Mouse (Mus musculus) heart, postnatal 10 days (tissue): ENCODE results near the gene Nupr1. TPM values are rescaled to one million over a fixed set of nuclear protein-coding genes. Genes with fewer than 3 reads are reported as not detected.
A peak's percentile ranks its signal among the peaks of the same experiment; 100 is the strongest.

Experiments used
- DNase-seq, 2 experiments: peaks; one replicate each; pipeline ENCODE4 v3.0.0; 2021
- intact Hi-C: fragments of 180-260 bp; cut with DNase I; formaldehyde crosslinking; loops from one replicate; pipeline ENCODE4 v1.15.1; 2025
- microRNA-seq, 2 experiments: library from miRNA; unstranded; fragments of <30 nt; microRNA quantifications; one replicate each; pipeline ENCODE4 v1.2.0; 2022
- total RNA-seq, 2 experiments: library from RNA; stranded (reverse); gene quantifications; 2 replicates each; pipeline ENCODE4 v1.2.3; 2021

Nupr1 gene
- total RNA-seq, 2 experiments from 2014 or later = 7.2 to 10.5 TPM

DNA sequence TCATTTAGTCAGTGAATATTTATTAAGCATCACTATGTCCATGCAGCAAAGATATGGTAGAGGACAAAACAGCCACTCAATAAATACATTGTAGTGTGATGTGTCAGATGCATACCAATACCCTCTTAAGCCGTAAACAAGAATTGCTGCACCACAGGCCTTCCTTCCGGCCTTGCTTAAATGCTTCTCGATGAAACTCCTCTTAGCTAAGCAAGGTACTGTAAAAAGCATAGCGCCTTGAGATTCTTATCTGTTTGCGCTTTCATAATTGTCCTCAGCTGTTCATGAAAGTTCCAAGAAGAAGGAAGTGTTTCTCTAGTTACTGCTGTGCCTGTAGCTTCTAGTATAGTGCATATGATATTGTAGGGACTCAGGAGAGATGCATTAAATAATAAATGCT lies 24.1 kb downstream of the Nupr1 start:
- intact Hi-C loops = no loop called here

DNA sequence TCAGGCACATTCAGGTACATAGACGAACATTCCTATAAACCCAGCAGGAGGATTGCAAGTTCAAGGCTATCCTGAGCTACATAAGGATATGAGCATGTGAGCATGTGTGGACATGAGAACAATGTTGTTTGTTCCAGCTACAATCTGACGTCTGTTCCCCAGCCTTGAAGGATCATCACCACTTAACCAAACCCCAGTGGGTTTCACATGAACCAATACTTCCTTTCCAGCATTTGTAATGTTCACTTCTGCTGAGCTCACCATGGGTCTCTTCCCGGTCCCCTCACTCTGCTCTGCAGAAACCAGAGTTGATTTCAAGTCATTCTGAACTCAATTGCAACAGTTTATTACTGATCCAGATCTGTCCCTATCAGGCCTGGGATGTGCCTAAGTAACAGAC lies 28.0 kb downstream of the Nupr1 start:
- no peak for DNase-seq
- intact Hi-C loops = no loop called here

More for the DNA sequence above, 24.1 kb downstream of the Nupr1 start:
- DNase-seq = no peak

DNA sequence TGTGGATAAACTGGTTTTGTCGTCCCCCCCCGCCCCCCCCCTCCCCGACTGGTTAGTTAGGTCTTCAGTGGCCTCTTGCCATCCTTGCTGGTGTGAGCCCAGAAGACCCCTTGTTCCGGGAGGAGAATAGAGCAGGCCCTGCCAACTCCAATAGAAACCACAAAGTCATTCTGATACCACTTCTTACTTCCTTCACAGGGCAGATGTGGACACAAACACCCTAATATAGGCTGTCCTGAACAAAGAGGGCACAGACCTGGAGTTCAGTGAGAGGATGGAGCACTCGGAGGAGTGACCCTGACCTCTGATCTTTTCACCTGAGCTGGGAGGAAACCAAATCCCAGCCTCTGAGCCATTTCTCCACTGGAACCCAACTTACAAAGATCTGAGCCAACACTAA lies 28.8 kb downstream of the Nupr1 start:
- intact Hi-C loops = no loop called here
- DNase-seq = no peak

DNA sequence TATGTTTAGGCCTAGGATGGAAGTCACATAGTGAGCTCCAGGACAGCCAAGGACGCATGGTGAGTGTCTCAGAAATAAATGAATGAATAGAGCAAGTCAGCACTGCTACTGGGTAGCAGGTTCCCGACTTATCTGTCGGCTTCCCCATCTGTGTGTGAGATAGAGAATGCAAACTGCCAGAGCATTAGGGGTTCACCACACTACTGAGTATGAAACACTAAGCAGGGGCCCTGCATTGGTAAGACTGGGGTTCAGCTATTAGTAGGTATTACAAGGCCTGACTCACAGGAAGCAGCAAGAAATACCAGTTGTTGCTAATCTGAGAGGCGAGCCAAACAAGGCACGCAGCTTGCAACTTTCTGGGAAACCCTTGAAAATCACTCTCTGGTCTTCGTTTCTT lies 31.7 kb downstream of the Nupr1 start:
- no peak for DNase-seq
- intact Hi-C loops = no loop called here

DNA sequence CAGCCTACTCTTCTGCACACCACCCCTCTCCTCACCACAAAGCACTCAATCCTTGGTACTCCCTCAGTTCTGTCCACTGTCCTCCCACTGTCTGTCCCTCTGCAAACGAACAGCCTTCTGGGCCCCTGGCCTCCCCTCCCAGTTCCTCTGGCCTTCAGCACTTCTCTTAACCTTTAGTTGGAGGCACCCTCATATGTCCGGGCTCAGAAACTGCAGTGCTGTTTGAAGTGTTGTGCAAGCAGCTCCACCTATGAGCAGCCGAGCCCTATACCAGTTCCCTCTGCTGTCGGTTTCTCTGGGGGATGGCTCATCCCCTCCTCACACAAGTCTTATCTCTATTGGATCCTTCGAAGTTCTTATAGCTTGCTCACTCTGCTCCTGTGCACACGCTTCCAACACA lies 34.2 kb downstream of the Nupr1 start:
- no peak for DNase-seq
- intact Hi-C loops = no loop called here

DNA sequence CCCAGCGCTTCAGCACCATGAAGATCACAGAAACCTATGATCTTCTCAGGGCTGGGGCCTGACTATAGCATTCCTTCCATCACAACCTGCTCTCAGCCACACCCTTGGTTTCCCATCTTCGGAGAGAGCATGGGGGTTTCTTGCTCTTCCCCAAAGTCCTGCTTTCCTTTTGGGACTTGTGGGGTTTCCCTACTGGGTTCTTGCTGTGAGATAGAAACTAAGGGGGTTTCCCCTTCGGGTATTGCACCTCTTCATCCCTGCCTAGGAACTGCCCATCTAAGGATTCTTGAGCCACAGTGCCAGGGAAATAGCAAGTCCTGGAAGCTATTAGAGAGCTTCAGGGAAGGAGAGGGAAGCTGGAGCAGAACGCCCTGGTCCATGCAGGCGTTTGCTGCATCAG lies 34.8 kb downstream of the Nupr1 start:
- intact Hi-C loops = no loop called here
- DNase-seq = no peak

DNA sequence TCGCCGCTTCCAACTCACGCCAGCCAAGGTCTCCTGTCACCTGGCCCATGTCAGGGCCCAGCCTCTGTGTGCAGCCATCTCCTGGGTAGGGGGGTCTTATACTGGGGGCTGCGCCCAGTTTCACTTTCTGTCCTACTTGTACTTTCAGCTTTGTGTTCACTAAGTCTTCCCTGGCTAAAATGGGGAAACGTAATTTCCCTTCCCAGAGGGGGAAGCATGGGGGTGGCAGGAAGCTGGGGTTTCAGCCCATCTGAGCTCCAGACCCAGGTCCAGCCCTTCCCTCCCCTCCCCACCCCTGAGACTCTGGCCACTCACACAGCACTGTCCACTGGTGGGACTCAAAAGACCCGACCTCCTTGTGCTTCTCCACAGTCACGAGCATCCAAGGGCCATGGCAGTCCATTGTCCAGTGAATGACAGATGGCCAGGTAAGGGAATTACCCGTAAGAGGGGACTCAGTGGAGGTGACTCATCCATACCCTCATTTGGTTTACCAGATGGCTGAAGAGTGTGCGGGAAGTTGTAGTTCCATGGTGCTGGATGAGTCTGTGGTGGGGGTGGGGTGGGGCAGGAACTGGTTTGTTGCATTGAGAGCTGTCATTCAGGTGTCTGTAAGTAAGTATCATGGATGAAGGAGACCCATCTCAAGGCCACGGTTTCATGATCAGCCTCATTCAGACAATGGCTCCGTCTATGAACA lies 35.6 kb downstream of the Nupr1 start, which contains the start of gene Il27:
TSS of gene Il27 (minus strand) at position 80 of the 700 bp plus-strand sequence.
- intact Hi-C loops = no loop called here
- no peak for DNase-seq

DNA sequence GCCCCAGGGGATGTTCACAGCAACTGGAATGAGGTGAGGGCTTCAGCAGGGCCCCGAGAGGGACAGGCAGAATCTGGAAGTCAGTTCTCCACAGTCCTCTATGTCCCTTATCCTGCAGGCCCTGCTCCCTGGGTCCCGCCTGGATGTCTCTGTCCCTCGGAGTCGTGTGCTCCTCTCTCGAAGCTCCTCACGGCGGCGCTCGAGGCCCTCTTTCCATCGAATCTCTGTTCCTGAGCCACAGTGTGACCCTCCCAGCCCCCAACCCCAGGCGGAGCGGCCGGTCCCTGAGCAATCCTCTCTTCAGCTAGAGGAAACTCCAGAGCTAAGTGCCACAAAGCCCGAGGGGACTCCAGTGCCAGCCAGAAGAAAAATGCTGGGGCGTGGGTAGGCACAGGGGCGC lies 42.9 kb downstream of the Nupr1 start:
- intact Hi-C loops = loop anchor here (2.0 kb wide), 1 partner anchor 49 kb away; no protein-coding TSS in a partner anchor
- peak; percentile 48 to 72 for DNase-seq

DNA sequence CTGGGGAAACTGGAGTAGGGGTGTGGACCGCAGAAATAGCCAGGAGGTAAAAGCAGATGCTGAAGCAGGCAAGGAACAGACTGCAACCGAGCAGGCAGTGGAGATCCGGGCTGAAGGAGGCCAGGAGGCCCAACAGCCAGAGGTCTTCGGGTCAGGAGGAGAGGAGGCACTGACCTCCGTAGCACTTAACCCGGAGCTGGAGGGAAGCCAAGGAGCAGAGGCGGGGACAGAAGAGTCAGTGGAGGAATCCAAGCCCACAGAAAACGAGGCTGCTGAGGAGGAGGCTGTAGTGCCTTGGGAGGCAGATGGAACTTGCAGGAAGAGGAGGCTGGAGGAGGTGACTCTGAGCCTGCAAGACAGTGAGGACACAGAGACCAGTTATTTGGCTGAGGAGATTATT lies 43.8 kb downstream of the Nupr1 start:
- no peak for DNase-seq
- intact Hi-C loops = loop anchor here (2.0 kb wide), 1 partner anchor 50 kb away; no protein-coding TSS in a partner anchor

DNA sequence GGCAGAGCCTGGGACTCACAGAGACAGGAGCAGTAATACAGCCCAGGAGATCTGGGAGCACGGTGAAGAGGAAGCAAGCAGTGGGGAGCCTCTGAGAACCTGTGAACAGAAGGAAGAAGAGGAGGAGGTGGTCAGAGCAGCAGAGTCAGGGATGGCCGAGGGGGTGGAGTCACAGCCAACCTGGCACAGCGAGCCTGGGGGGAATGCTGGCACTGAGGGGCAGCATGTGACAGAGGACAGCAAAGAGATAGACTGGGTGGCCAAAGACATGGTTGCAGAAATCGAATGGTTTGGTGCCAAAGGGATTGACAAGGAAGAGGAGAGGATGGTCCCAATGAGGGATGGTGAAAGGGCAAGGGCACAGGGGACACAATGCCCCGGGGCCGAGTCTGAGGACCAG lies 44.9 kb downstream of the Nupr1 start, which contains the start of gene Cln3:
TSS of gene Cln3 (minus strand) at position 101 of the 400 bp plus-strand sequence.
- intact Hi-C loops = loop anchor here (2.0 kb wide), 1 partner anchor 51 kb away; no protein-coding TSS in a partner anchor

DNA sequence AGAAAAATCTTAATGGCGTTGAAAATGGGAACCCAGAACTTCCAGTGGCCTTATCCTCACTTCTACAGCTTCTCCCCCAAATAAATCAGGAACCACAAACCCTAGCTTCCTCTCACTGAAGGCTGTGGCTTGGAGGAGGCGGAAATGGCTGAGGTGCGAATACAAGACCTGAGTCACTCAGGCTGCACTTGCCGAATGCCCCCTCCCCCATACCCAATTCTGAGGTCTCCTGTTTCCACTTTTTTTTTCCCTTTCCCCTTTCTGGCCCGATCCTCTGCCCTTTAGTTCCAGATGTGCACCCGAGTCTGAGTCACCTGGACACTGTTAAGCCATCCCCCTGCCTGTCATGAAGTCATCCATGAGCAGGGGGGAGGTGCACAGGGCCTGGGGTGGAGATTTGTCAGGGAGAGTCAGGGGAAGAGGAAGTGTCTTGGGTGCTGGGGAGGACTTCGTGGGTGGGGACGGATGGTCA lies 46.1 kb downstream of the Nupr1 start, which contains the start of gene Apobr:
TSS of gene Apobr (plus strand) at position 437 of the 472 bp plus-strand sequence.
- intact Hi-C loops = no loop called here
- no peak for DNase-seq

More for the DNA sequence above, 44.9 kb downstream of the Nupr1 start, which contains the start of gene Cln3:
- no peak for DNase-seq

DNA sequence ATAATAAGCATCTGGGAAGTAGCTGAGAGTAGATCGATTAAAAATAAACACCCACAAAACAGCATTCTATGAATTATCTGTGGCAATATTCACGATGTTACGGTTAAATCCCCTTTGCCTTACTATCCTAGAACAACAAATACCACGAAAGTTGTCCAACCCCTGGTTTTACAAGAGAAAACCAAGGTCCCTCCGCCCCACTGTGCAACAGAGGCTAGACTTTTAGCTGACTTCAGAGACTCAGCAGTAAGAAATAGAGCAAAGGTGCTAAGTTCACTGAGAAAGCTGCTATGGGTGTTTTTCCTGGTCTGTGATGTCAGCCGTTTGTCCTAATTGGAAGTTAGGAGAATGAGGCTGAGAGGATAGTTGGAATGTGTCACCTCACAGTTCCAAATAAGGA lies 46.9 kb downstream of the Nupr1 start:
- DNase-seq = no peak
- intact Hi-C loops = no loop called here

DNA sequence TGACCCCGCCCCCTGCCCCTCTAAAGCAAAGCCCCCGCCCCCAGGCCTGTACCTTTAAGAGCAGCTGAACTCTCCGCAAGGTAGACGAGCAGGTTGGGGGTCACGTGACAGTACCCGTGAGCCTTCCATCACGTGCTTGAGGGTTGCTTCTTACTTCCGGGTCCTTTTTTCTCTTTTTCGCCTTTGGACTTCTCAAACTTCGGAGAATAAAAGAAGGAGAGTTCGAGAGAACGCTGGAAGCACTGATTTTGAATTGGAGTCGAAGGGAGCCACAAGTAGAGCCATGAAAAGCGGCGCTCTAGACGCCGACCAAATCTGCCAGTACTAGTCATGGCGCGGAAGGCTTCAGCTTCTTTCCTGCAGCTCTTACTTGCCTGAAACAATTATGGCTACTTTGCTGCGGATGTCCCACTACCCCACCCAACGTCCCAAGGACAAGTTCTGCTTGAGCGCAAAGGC lies 47.4 kb downstream of the Nupr1 start:
- DNase-seq = peak; percentile 90
- intact Hi-C loops = no loop called here

DNA sequence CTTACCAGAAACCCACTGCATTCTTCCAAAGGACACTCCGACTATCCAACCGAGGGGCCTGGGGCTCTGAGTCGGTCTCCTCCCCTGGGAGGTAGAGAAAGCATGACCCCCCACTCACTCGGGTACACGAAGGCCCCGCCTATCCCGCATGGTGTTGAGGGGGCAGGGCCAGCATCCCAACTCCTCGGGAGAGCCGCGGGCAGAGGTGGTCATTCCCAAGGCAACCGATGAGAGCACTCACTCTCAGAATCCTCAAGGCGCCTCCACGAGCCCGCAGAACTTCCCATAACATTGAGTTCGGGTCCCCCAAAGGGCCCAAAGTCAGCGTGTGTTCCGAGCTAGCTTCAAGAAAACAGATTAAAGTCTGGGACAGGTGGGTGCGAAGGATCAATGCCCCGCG lies 47.9 kb downstream of the Nupr1 start:
- intact Hi-C loops = no loop called here

DNA sequence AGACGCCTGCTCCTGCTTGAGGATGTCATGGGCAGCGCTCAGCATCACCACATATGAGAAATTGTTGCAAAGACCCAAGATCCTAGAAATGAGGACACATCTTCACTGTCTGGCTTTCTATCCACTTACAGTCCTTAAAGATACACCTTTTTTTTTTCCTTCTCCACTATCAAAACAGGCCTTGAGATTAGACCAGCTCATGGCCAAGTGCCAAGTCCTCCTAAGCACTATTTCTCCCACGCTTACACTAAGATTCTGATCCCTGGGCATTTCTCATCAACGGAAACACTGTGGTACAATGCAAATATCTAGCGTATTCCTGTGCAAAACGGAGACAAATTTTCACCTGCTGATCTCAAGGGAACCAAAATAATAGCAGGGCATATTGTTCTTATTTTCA lies 49.0 kb downstream of the Nupr1 start:
- intact Hi-C loops = no loop called here
- no peak for DNase-seq

More for the DNA sequence above, 47.9 kb downstream of the Nupr1 start:
- peak in 1 of 2 experiments; percentile 48 for DNase-seq

DNA sequence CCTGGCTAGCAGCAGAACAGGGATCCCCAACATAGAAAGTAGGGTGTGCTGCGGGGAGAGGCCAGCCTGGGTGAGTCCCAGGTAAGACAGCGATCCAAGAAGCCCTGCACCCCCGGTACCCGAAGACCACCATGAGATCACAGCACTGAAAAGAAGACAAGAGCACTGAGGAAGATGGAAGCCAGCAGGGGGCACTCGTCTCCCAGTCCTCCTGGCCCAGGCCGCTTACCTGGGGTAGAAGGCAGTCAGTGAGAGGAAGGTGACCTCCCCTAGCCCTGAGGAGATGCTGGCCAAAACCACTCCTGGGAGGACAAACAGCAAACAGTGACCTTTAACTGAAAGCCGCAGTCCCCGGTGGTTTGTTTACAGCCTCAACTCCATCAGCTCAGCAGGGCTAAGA lies 51.5 kb downstream of the Nupr1 start:
- intact Hi-C loops = loop anchor here (2.0 kb wide), 2 partner anchors 58 to 116 kb away; partner anchors contain the start of genes Bola2 and Slx1b
- peak; percentile 40 to 59 for DNase-seq

DNA sequence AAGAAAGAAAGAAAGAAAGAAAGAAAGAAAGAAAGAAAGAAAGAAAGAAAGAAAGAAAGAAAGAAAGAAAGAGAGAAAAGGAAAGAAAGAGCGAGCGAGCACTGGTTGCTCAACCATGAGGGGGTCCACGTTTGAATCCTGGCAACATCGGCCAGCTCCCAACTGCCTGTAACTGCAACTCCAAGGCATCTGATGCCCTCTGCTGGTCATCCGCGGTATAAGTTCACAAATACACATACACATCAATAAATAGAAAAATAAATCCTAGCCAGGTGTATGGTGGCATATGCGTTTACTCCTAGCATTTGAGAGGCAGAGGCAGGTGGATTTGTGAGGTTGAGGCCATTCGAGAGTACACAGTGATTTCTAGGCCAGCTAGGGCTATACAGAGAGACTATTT lies 53.7 kb downstream of the Nupr1 start:
- intact Hi-C loops = no loop called here
- peak in 1 of 2 experiments; percentile 63 for DNase-seq

Small RNA genes lying within 50 kb of the gene (microRNA-seq; reads per million reads assigned to microRNA genes)
- gene Mir7059 = 1.4 to 2.1 reads per million in 2 experiments

Other genes with a start within 250 kb of the Nupr1 start
- gene Nfatc2ip, start 234.1 kb downstream of the Nupr1 start, total RNA-seq = 1 to 10 TPM; 6.1 to 7.0 TPM
- gene Cd19, start 216.0 kb downstream of the Nupr1 start, total RNA-seq = 1 to 10 TPM in 1 of 2 experiments, under 1 TPM in 1; 0.50 to 1.2 TPM
- 10 to 100 TPM; 10.9 to 12.5 TPM for gene Rabep2, start 202.1 kb downstream of the Nupr1 start, total RNA-seq
- gene Atp2a1, start 167.8 kb downstream of the Nupr1 start, total RNA-seq = under 1 TPM; 0.77 to 0.82 TPM
- 10 to 100 TPM; 46.1 to 46.7 TPM for gene Sh2b1, start 155.4 kb downstream of the Nupr1 start, total RNA-seq
- gene Tufm, start 143.5 kb downstream of the Nupr1 start, total RNA-seq = 100 to 1,000 TPM; 245 to 251 TPM
- gene Atxn2l, start 127.4 kb downstream of the Nupr1 start, total RNA-seq = 10 to 100 TPM; 54.2 to 54.5 TPM
- gene Eif3c, start 64.5 kb downstream of the Nupr1 start, total RNA-seq = 100 to 1,000 TPM; 149 to 159 TPM
- under 1 TPM; 0.69 to 0.81 TPM for gene Apobr, start 45.9 kb downstream of the Nupr1 start, total RNA-seq
- 10 to 100 TPM; 14.7 to 16.6 TPM for gene Cln3, start 45.0 kb downstream of the Nupr1 start, total RNA-seq
- gene Il27, start 35.9 kb downstream of the Nupr1 start, total RNA-seq = not detected
- 10 to 100 TPM; 26.0 to 32.0 TPM for gene Sgf29, start 18.4 kb upstream of the Nupr1 start, total RNA-seq
- 10 to 100 TPM; 12.0 to 32.5 TPM for gene Sult1a1, start 45.6 kb upstream of the Nupr1 start, total RNA-seq
- gene Bola2, start 64.5 kb upstream of the Nupr1 start, total RNA-seq = 10 to 100 TPM; 50.7 to 59.8 TPM
- gene Slx1b, start 64.9 kb upstream of the Nupr1 start, total RNA-seq = 1 to 10 TPM; 6.1 to 8.0 TPM
- 10 to 100 TPM; 12.7 to 14.6 TPM for gene Coro1a, start 76.9 kb upstream of the Nupr1 start, total RNA-seq
- 100 to 1,000 TPM in 1 of 2 experiments, 10 to 100 TPM in 1; 97.7 to 103 TPM for gene Mapk3, start 128.7 kb upstream of the Nupr1 start, total RNA-seq
- 1 to 10 TPM; 3.6 to 4.6 TPM for gene Gdpd3, start 135.5 kb upstream of the Nupr1 start, total RNA-seq
- 10 to 100 TPM; 61.9 to 71.7 TPM for gene Ypel3, start 146.1 kb upstream of the Nupr1 start, total RNA-seq
- under 1 TPM; 0.29 to 0.35 TPM for gene Tbx6, start 150.6 kb upstream of the Nupr1 start, total RNA-seq
- gene Ppp4c, start 161.6 kb upstream of the Nupr1 start, total RNA-seq = 10 to 100 TPM; 53.2 to 58.2 TPM
- gene Fam57b, start 166.8 kb upstream of the Nupr1 start, total RNA-seq = 10 to 100 TPM; 10.1 to 11.0 TPM
- gene 4930451I11Rik, start 200.8 kb upstream of the Nupr1 start, total RNA-seq = not detected
- not detected for gene Doc2a, start 216.6 kb upstream of the Nupr1 start, total RNA-seq
- 10 to 100 TPM; 10.3 to 13.8 TPM for gene Hirip3, start 231.1 kb upstream of the Nupr1 start, total RNA-seq
- 10 to 100 TPM; 23.8 to 30.0 TPM for gene Ino80e, start 231.5 kb upstream of the Nupr1 start, total RNA-seq